8 mouse cellular contexts compared by ENCODE assay signal in genomic region chr15:78720094-78720493, GRCm38 (mm10). TPM values are rescaled to one million over a fixed set of nuclear protein-coding genes. Genes with fewer than 3 reads are reported as not detected.
A peak's percentile ranks its signal among the peaks of the same experiment; 100 is the strongest.
DNase-seq lines count a peak whose midpoint lies in the region; ATAC-seq and TF ChIP-seq lines count a peak whose summit lies in the region.

No protein-coding gene starts in this region.

- TF ChIP-seq POLR2A in MEL (IDR thresholded peaks at IDR 0.05; ENCODE audit: control insufficient read depth in 1 of 2, insufficient read depth in 1 of 2, low read depth in 1 of 2, low read length in 2 of 2, poor library complexity in 1 of 2) = no peak

- H3K27me3 ChIP-seq in MEL (ENCODE audit: control insufficient read depth in 1 of 2, insufficient read depth in 2 of 2, low read length in 2 of 2) = peaks cover 0 to 2% of the 10 kb centered on the region in 2 experiments; a peak in 1 of 4 replicates

- no peaks in the 10 kb centered on the region for H3K79me2 ChIP-seq in MEL (ENCODE audit: control insufficient read depth, insufficient read depth, low read length, poor library complexity)

- H3K9me3 ChIP-seq in MEL (replicated peaks; ENCODE audit: insufficient read depth, low read length) = no peaks in the 10 kb centered on the region

- TF ChIP-seq RAD21 in MEL (IDR thresholded peaks at IDR 0.05; ENCODE audit: low read depth, low read length) = peak; percentile 18; the same call in 1 of the 2 replicates

- peak; percentile 37 for ATAC-seq in megakaryocyte, adult 5-6 weeks (ENCODE audit: poor library complexity, severe bottlenecking)
- ATAC-seq in erythroid progenitor cell, adult 5-6 weeks (replicated peaks; ENCODE audit: low FRiP score, poor library complexity, severe bottlenecking) = no peak

- H3K4me1 ChIP-seq in MEL (ENCODE audit: control insufficient read depth in 1 of 2, insufficient read depth in 2 of 2, low read length in 2 of 2) = peaks cover 0 to 13% of the 10 kb centered on the region in 2 experiments; a peak in 2 of 4 replicates

- H3K9ac ChIP-seq in MEL (ENCODE audit: control insufficient read depth, low read depth, low read length, poor library complexity, severe bottlenecking) = no peak overlapping the region

- peak; percentile 70 for DNase-seq in CD4-positive helper T cell, adult 2 months (ENCODE audit: low read depth, low spot score)
- DNase-seq in MEL (ENCODE audit: low read depth, low spot score) = peak; percentile 67
- peak; percentile 32 for DNase-seq in cerebellum, adult 9-11 months
- peak; percentile 67 for DNase-seq in gastrocnemius, postnatal 10 days
- peak; percentile 65 for DNase-seq in kidney, postnatal 14 days
- DNase-seq in right cerebral cortex, postnatal 4 days = peak; percentile 80

- H3K36me3 ChIP-seq in MEL (ENCODE audit: control insufficient read depth in 1 of 2, insufficient read depth in 2 of 2, low read length in 2 of 2) = peaks cover 0 to 3% of the 10 kb centered on the region in 2 experiments; a peak in 1 of 4 replicates

- H3K4me3 ChIP-seq in MEL (ENCODE audit: control insufficient read depth in 1 of 2, insufficient read depth in 1 of 2, low read depth in 2 of 2, low read length in 2 of 2) = no peak overlapping the region

- no peak overlapping the region; the same call in 1 of the 2 replicates for H3K27ac ChIP-seq in MEL (ENCODE audit: control insufficient read depth, low read depth, low read length)

- TF ChIP-seq EP300 in MEL (IDR thresholded peaks at IDR 0.05; ENCODE audit: low read depth in 1 of 2, low read length in 2 of 2) = no peak

- TF ChIP-seq CTCF in MEL (IDR thresholded peaks at IDR 0.05 in 2 of 3, conservative IDR thresholded peaks at IDR 0.05 in 1 of 3; ENCODE audit: control insufficient read depth in 1 of 3, insufficient read depth in 1 of 3, low read depth in 2 of 3, low read length in 3 of 3, poor library complexity in 1 of 3, severe bottlenecking in 1 of 3) = peak; percentile 57 to 95 (median 72)

TF ChIP-seq in MEL, 35 proteins besides CTCF, POLR2A, EP300 and RAD21:
- TF ChIP-seq SMC3 (IDR thresholded peaks at IDR 0.05; ENCODE audit: low read depth, low read length) = peak; percentile 52
- TF ChIP-seq CHD2 (IDR thresholded peaks at IDR 0.05; ENCODE audit: low read length) = no peak
- no peak for TF ChIP-seq USF1 (IDR thresholded peaks at IDR 0.05; ENCODE audit: low read depth, low read length)
- peak; percentile 21; the same call in 1 of the 2 replicates for TF ChIP-seq ZC3H11A (IDR thresholded peaks at IDR 0.05; ENCODE audit: low read depth, low read length)

RNA-seq across cellular contexts. Expression of gene Elfn2, which starts 1.5 kb away (rescaled TPM):
- total RNA-seq in MEL (2012; rRNA removed) = 0.04 and 0.49 TPM in 2 replicates
- under 1 TPM in 1 of 2 experiments, not detected in 1; 0.15 TPM for polyA plus RNA-seq in MEL (2012; ENCODE audit: insufficient read depth in 1 of 2, insufficient read length in 2 of 2, low read depth in 1 of 2, low replicate concordance in 2 of 2, missing spikeins in 1 of 2)
- total RNA-seq in gastrocnemius, postnatal 10 days (2021) = under 1 TPM; 0.20 to 0.23 TPM
- total RNA-seq in megakaryocyte, adult 5-6 weeks (2015) = 0.02 TPM in 1 of 2 replicates, not detected in the other
- total RNA-seq in megakaryocyte, adult 5-6 weeks (2017) = not detected in 2 replicates
- not detected in 2 replicates for total RNA-seq in erythroid progenitor cell, adult 5-6 weeks (2015; ENCODE audit: low replicate concordance)
- total RNA-seq in erythroid progenitor cell, adult 5-6 weeks (2017; ENCODE audit: low replicate concordance) = not detected in 2 replicates

RNA-seq across cellular contexts. Expression of gene Mfng, which starts 53.2 kb away (rescaled TPM):
- 11.5 and 17.8 TPM in 2 replicates for total RNA-seq in MEL (2012; rRNA removed)
- polyA plus RNA-seq in MEL (2012; ENCODE audit: insufficient read depth in 1 of 2, insufficient read length in 2 of 2, low read depth in 1 of 2, low replicate concordance in 2 of 2, missing spikeins in 1 of 2) = 10 to 100 TPM in 1 of 2 experiments, not detected in 1; 27.1 TPM
- total RNA-seq in gastrocnemius, postnatal 10 days (2021) = 1 to 10 TPM; 7.9 to 9.5 TPM
- total RNA-seq in megakaryocyte, adult 5-6 weeks (2015) = 8.8 and 9.8 TPM in 2 replicates
- 5.7 and 5.8 TPM in 2 replicates for total RNA-seq in megakaryocyte, adult 5-6 weeks (2017)
- total RNA-seq in erythroid progenitor cell, adult 5-6 weeks (2015; ENCODE audit: low replicate concordance) = 1.7 and 1.8 TPM in 2 replicates
- total RNA-seq in erythroid progenitor cell, adult 5-6 weeks (2017; ENCODE audit: low replicate concordance) = 2.3 TPM in 1 of 2 replicates, not detected in the other
